Mouse (Mus musculus) kidney, embryonic 15.5 days (tissue): ENCODE results near the gene Btbd19. TPM values are rescaled to one million over a fixed set of nuclear protein-coding genes. Genes with fewer than 3 reads are reported as not detected.

Experiments used
- ATAC-seq: fragments of 200-750 bp; cut with Nextera tagmentation; replicated peaks from 2 replicates; pipeline ENCODE4 v1.8.0; 2017; ENCODE audit warnings: moderate TSS enrichment; ENCODE audit not compliant: low FRiP score
- H3K27ac ChIP-seq: fragments of 300-500 bp; sonication (generic); 2 replicates; pipeline ENCODE4 v1.5.1; 2015; ENCODE audit warnings: mild to moderate bottlenecking, inconsistent platforms
- H3K27me3 ChIP-seq: fragments of 300-500 bp; sonication (generic); 2 replicates; pipeline ENCODE4 v1.6.1; 2015; ENCODE audit warnings: inconsistent platforms
- H3K36me3 ChIP-seq: fragments of 300-500 bp; sonication (generic); 2 replicates; pipeline ENCODE4 v1.6.1; 2015; ENCODE audit warnings: inconsistent platforms
- H3K4me1 ChIP-seq: fragments of 300-500 bp; sonication (generic); 2 replicates; pipeline ENCODE4 v1.6.1; 2015; ENCODE audit warnings: inconsistent platforms
- H3K4me2 ChIP-seq: fragments of 300-500 bp; sonication (generic); 2 replicates; pipeline ENCODE4 v1.6.1; 2015; ENCODE audit warnings: moderate library complexity, mild to moderate bottlenecking, inconsistent platforms
- H3K4me3 ChIP-seq: fragments of 300-500 bp; sonication (generic); replicated peaks from 2 replicates; pipeline ENCODE4 v1.5.1; 2015; ENCODE audit warnings: mild to moderate bottlenecking, inconsistent platforms
- H3K9ac ChIP-seq: fragments of 300-500 bp; sonication (generic); 2 replicates; pipeline ENCODE4 v1.6.1; 2015; ENCODE audit warnings: mild to moderate bottlenecking, inconsistent platforms
- H3K9me3 ChIP-seq: fragments of 300-500 bp; sonication (generic); replicated peaks from 2 replicates; pipeline ENCODE4 v1.6.1; 2016; ENCODE audit warnings: inconsistent platforms
- WGBS: fragments of 180-500 bp; shearing (Covaris S2); methylation state at CpG from one replicate; pipeline ENCODE4 v1.1.7; 2015; ENCODE audit warnings: mixed read lengths; 5-methylcytosine and 5-hydroxymethylcytosine counted together
- microRNA-seq: library from miRNA; unstranded; fragments of <30 nt; microRNA quantifications from one replicate; pipeline ENCODE4, GENCODE M21; 2016
- polyA plus RNA-seq: library from polyadenylated mRNA; unstranded; fragments of >200 nt; fragmentation: Nextera tagmentation; extraction: Ambion mirVana; gene quantifications from 2 replicates; pipeline ENCODE4 v1.2.1, GENCODE M21; 2015

Btbd19 gene
- polyA plus RNA-seq, 1 experiment from 2014 or later: 6.6 TPM

DNA sequence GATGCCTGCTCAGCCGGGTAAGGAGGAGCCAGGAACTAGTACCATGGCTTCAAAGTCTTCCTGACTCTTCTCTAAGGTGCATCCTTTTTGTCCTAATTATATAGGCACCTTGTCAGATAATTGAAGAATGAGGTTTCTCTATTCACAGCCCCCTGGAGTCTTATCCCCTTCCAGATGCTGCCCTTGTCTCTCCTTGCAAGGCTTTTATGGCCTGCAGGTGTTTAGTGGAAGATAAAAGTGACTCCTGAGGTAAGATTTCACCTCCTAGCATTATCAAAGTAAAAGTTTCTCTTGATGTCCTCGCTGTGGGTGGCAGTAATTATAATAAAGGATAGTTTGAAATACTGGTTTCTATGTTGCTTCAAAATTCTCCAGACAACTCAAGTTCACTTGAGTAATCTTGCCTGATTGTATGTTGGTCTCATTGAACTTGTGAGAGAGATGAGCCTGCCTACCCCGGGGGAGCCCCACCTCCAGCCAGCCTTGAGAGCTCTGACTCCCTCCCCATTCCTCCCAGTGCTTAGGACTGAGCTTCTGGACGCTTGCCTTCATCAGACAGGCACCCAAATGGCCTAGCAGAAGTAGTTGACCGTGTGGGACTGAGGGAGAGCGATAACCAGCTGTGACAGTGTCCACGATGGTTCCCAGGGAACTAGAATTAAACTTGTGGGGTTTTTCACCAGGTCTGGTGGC lies 37.4 kb downstream of the Btbd19 start:
- Histone ChIP-seq H3K9me3 (no peaks in the 10 kb centered on the region), H3K36me3 (peaks cover 29% of the 10 kb centered on the region), H3K9ac (no peak overlapping the region), H3K27me3 (no peaks in the 10 kb centered on the region), H3K4me1 (peaks cover 15% of the 10 kb centered on the region), H3K4me3 (no peak overlapping the region), H3K27ac (no peak overlapping the region), H3K4me2 (no peak overlapping the region)
- no peak for ATAC-seq
- 66% methylated on average over 7 of the region's 7 CpGs for WGBS

DNA sequence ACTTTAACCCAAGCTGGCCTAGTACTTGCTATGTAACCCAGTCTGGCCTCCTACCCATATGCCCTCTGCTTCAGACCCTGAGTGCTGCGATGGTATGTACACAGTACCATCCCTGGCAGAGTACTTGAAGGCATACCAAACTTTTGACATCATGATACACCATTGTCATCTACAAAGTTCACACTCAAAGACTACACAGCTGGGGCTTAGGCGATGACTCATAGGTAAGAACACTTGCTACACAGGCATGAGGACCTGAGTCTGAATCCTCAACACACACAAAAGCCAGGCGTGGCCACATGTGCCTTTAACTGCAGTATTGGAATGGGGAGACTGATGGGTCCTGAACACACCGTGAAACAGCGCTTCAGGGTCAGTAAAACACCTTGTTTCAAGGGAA lies 54.3 kb downstream of the Btbd19 start:
- Histone ChIP-seq H3K9ac (no peak overlapping the region), H3K4me3 (no peak overlapping the region), H3K27ac (no peak overlapping the region), H3K27me3 (no peaks in the 10 kb centered on the region), H3K4me2 (no peak overlapping the region), H3K36me3 (peaks cover 77% of the 10 kb centered on the region), H3K9me3 (no peaks in the 10 kb centered on the region), H3K4me1 (no peaks in the 10 kb centered on the region)
- ATAC-seq: no peak
- 93% methylated on average over 5 of the region's 5 CpGs for WGBS

DNA sequence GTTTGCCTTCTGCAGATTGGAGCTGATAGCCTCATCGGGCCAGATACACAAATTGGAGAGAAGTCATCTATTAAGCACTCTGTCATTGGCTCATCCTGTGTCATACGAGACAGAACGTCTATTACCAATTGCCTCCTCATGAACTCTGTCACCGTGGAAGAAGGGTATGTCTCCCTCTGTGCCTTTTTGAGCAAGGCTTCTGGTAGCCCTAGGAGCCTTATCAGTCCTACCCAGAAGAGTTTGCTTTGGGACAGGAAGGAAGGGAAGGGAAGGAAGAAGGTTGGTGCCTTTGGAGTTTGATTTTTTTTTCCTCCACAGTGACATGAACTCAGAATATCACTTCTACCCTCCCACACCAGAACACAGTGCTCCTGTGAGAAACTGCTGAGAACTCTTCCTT lies 54.9 kb downstream of the Btbd19 start:
- Histone ChIP-seq H3K4me2 (no peak overlapping the region), H3K9me3 (no peaks in the 10 kb centered on the region), H3K27me3 (no peaks in the 10 kb centered on the region), H3K36me3 (peaks cover 78% of the 10 kb centered on the region), H3K9ac (no peak overlapping the region), H3K27ac (no peak overlapping the region), H3K4me1 (no peaks in the 10 kb centered on the region), H3K4me3 (no peak overlapping the region)
- 83% methylated on average over 4 of the region's 4 CpGs for WGBS
- no peak for ATAC-seq

DNA sequence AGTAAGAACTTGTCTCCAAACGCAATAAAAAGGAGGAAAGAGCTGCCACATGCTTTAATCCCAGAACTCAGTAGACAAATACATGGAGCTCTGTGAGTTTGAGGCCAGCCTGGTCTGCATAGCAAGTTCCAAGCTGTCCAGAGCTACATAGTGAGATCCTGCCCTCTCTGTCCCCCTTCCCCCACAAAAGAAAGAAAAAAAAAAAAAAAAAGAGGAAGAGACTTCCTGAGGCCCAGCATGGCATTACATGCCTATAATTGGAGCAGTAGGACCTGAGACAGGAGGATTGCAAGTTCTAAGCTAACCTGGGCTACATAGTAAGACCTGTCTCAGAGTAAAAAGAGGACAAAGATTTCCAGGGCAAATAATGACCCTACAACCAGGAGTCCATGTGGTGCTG lies 55.9 kb downstream of the Btbd19 start:
- H3K4me1 ChIP-seq: no peaks in the 10 kb centered on the region
- H3K27me3 ChIP-seq: no peaks in the 10 kb centered on the region
- no peak overlapping the region for H3K9ac ChIP-seq
- no peak overlapping the region for H3K27ac ChIP-seq
- no peak overlapping the region for H3K4me2 ChIP-seq
- H3K9me3 ChIP-seq: no peaks in the 10 kb centered on the region
- H3K36me3 ChIP-seq: peaks cover 86% of the 10 kb centered on the region
- 90% methylated on average over 1 of the region's 1 CpGs for WGBS
- H3K4me3 ChIP-seq: no peak overlapping the region
- ATAC-seq: no peak

Small RNA genes within 50 kb of the gene (microRNA-seq; reads per million reads assigned to microRNA genes)
- gene Gm22398: not detected

Other genes with a start within 250 kb of the Btbd19 start
- gene Zswim5, start 248.3 kb downstream of the Btbd19 start, polyA plus RNA-seq: 1.7 TPM in 2 replicates
- 102 and 111 TPM in 2 replicates for gene Urod, start 131.3 kb downstream of the Btbd19 start, polyA plus RNA-seq
- gene Hectd3, start 130.4 kb downstream of the Btbd19 start, polyA plus RNA-seq: 9.0 and 10.2 TPM in 2 replicates
- gene Eif2b3, start 106.3 kb downstream of the Btbd19 start, polyA plus RNA-seq: 44.6 and 49.6 TPM in 2 replicates
- gene Ptch2, start 29.6 kb downstream of the Btbd19 start, polyA plus RNA-seq: 7.6 and 10.2 TPM in 2 replicates
- not detected in 2 replicates for gene Tctex1d4, start 1.1 kb upstream of the Btbd19 start, polyA plus RNA-seq
- 2.9 and 3.5 TPM in 2 replicates for gene Plk3, start 8.2 kb upstream of the Btbd19 start, polyA plus RNA-seq
- 1,027 and 1,077 TPM in 2 replicates for gene Rps8, start 30.5 kb upstream of the Btbd19 start, polyA plus RNA-seq
- gene Kif2c, start 56.9 kb upstream of the Btbd19 start, polyA plus RNA-seq: 75.6 and 76.0 TPM in 2 replicates
- 14.9 and 16.5 TPM in 2 replicates for gene Tmem53, start 126.2 kb upstream of the Btbd19 start, polyA plus RNA-seq
- gene Armh1, start 126.4 kb upstream of the Btbd19 start, polyA plus RNA-seq: 0.12 and 0.38 TPM in 2 replicates